Mouse (Mus musculus): Measurements from ENCODE around the gene Rab17.

- TF ChIP-seq CTCF (IDR thresholded peaks at IDR 0.05; ENCODE audit: low read depth, low read length): peak; percentile 62
- no peak for TF ChIP-seq POLR2A (IDR thresholded peaks at IDR 0.05; ENCODE audit: insufficient read depth, low read length)
Observed at GRCm38 (mm10) chr1:90956245-90957096, 13.0 kb downstream of the Rab17 start.
